Mouse (Mus musculus) hindbrain, embryonic 13.5 days (tissue): Measurements from ENCODE around the gene Mbnl2. TPM values are rescaled to one million over a fixed set of nuclear protein-coding genes. Genes with fewer than 3 reads are reported as not detected.

Source experiments
- ATAC-seq: fragments of 200-750 bp; cut with Nextera tagmentation; 2 replicates; pipeline ENCODE4 v1.8.0; 2017; ENCODE audit warnings: moderate TSS enrichment; ENCODE audit not compliant: low FRiP score
- H3K27ac ChIP-seq: fragments of 300-500 bp; sonication (generic); 2 replicates; pipeline ENCODE4 v1.5.1; 2015; ENCODE audit warnings: inconsistent platforms, mild to moderate bottlenecking, moderate library complexity
- H3K27me3 ChIP-seq: fragments of 300-500 bp; sonication (generic); 2 replicates; pipeline ENCODE4 v1.6.1; 2015; ENCODE audit warnings: mild to moderate bottlenecking, inconsistent platforms
- H3K36me3 ChIP-seq: fragments of 300-500 bp; sonication (generic); 2 replicates; pipeline ENCODE4 v1.6.1; 2015; ENCODE audit warnings: mild to moderate bottlenecking, inconsistent platforms
- H3K4me1 ChIP-seq: fragments of 300-500 bp; sonication (generic); replicated peaks from 2 replicates; pipeline ENCODE4 v1.6.1; 2015; ENCODE audit warnings: inconsistent platforms
- H3K4me2 ChIP-seq: fragments of 300-500 bp; sonication (generic); 2 replicates; pipeline ENCODE4 v1.6.1; 2015; ENCODE audit warnings: inconsistent platforms, mild to moderate bottlenecking, moderate library complexity
- H3K4me3 ChIP-seq: fragments of 300-500 bp; sonication (generic); 2 replicates; pipeline ENCODE4 v1.5.1; 2015; ENCODE audit warnings: mild to moderate bottlenecking, inconsistent platforms
- H3K9ac ChIP-seq: fragments of 300-500 bp; sonication (generic); 2 replicates; pipeline ENCODE4 v1.6.1; 2015; ENCODE audit warnings: mild to moderate bottlenecking, inconsistent platforms
- H3K9me3 ChIP-seq: fragments of 300-500 bp; sonication (generic); 2 replicates; pipeline ENCODE4 v1.6.1; 2016; ENCODE audit warnings: inconsistent platforms
- WGBS: fragments of 180-500 bp; shearing (Covaris S2); methylation state at CpG from one replicate; pipeline ENCODE4 v1.1.7; 2015; 5-methylcytosine and 5-hydroxymethylcytosine counted together
- polyA plus RNA-seq: library from polyadenylated mRNA; unstranded; fragments of >200 nt; fragmentation: Nextera tagmentation; extraction: Ambion mirVana; gene quantifications from 2 replicates; pipeline ENCODE4 v1.2.1, GENCODE M21; 2015

The Mbnl2 gene
- polyA plus RNA-seq, 1 experiment from 2014 or later = 24.7 TPM

GRCm38 (mm10) chr14:120441836-120442235, 166.4 kb downstream of the Mbnl2 start:
- H3K4me1 ChIP-seq = no peaks in the 10 kb centered on the region
- H3K27ac ChIP-seq = no peak overlapping the region
- no peak overlapping the region for H3K9ac ChIP-seq
- no peak for ATAC-seq
- no peaks in the 10 kb centered on the region for H3K9me3 ChIP-seq
- WGBS = 89% methylated on average over 13 of the region's 13 CpGs
- no peaks in the 10 kb centered on the region for H3K36me3 ChIP-seq
- H3K4me3 ChIP-seq = no peak overlapping the region
- H3K4me2 ChIP-seq = no peak overlapping the region
- no peaks in the 10 kb centered on the region for H3K27me3 ChIP-seq

- WGBS = 76% methylated on average over 7 of the region's 7 CpGs
- Histone ChIP-seq H3K4me3 (no peak overlapping the region), H3K27ac (no peak overlapping the region), H3K4me1 (no peaks in the 10 kb centered on the region), H3K27me3 (no peaks in the 10 kb centered on the region), H3K9me3 (0 out of 2 replicates have a peak, but pooled peaks cover 9% of the 10 kb centered on the region), H3K9ac (no peak overlapping the region), H3K4me2 (no peak overlapping the region), H3K36me3 (no peaks in the 10 kb centered on the region)
- ATAC-seq = no peak
These were observed 178.8 kb downstream of the Mbnl2 start for GRCm38 (mm10) chr14:120454221-120454620.

- no peak overlapping the region for H3K9ac ChIP-seq
- no peak overlapping the region for H3K4me2 ChIP-seq
- H3K9me3 ChIP-seq = no peaks in the 10 kb centered on the region
- H3K4me3 ChIP-seq = no peak overlapping the region
- H3K27ac ChIP-seq = no peak overlapping the region
- no peaks in the 10 kb centered on the region for H3K4me1 ChIP-seq
- no peaks in the 10 kb centered on the region for H3K36me3 ChIP-seq
- WGBS = 97% methylated on average over 3 of the region's 3 CpGs
- ATAC-seq = no peak
- no peaks in the 10 kb centered on the region for H3K27me3 ChIP-seq
These were observed 188.7 kb downstream of the Mbnl2 start for GRCm38 (mm10) chr14:120463938-120464727.

- Histone ChIP-seq H3K9me3 (no peaks in the 10 kb centered on the region), H3K27me3 (no peaks in the 10 kb centered on the region), H3K9ac (no peak overlapping the region), H3K36me3 (no peaks in the 10 kb centered on the region), H3K4me3 (no peak overlapping the region), H3K4me1 (no peaks in the 10 kb centered on the region), H3K4me2 (no peak overlapping the region), H3K27ac (no peak overlapping the region)
- 79% methylated on average over 4 of the region's 4 CpGs for WGBS
- no peak for ATAC-seq
These were observed 191.3 kb downstream of the Mbnl2 start for GRCm38 (mm10) chr14:120466816-120467215.

- Histone ChIP-seq H3K4me3 (no peak overlapping the region), H3K9me3 (no peaks in the 10 kb centered on the region), H3K4me2 (no peak overlapping the region), H3K27ac (no peak overlapping the region), H3K27me3 (no peaks in the 10 kb centered on the region), H3K9ac (no peak overlapping the region), H3K36me3 (no peaks in the 10 kb centered on the region), H3K4me1 (no peaks in the 10 kb centered on the region)
- WGBS = 88% methylated on average over 14 of the region's 14 CpGs
- ATAC-seq = no peak
These were observed 193.8 kb downstream of the Mbnl2 start for GRCm38 (mm10) chr14:120469126-120469790.

GRCm38 (mm10) chr14:120476186-120476697, 200.8 kb downstream of the Mbnl2 start:
- peak overlapping the region; percentile 62 for H3K4me2 ChIP-seq
- H3K4me1 ChIP-seq = peaks cover 27% of the 10 kb centered on the region
- H3K4me3 ChIP-seq = peak overlapping the region; percentile 84
- no peaks in the 10 kb centered on the region for H3K36me3 ChIP-seq
- WGBS = 73% methylated on average over 7 of the region's 7 CpGs
- ATAC-seq = no peak
- no peaks in the 10 kb centered on the region for H3K27me3 ChIP-seq
- H3K9ac ChIP-seq = peak overlapping the region; percentile 77
- H3K9me3 ChIP-seq = no peaks in the 10 kb centered on the region
- H3K27ac ChIP-seq = peak overlapping the region; percentile 40; the same call in 1 of the 2 replicates

- peak overlapping the region; percentile 70 for H3K4me2 ChIP-seq
- H3K9ac ChIP-seq = peak overlapping the region; percentile 89
- peak overlapping the region; percentile 84 for H3K4me3 ChIP-seq
- 0 out of 2 replicates have a peak, but pooled peaks cover 3% of the 10 kb centered on the region for H3K36me3 ChIP-seq
- peak; percentile 97 for ATAC-seq
- H3K4me1 ChIP-seq = peaks cover 31% of the 10 kb centered on the region
- H3K27me3 ChIP-seq = no peaks in the 10 kb centered on the region
- H3K9me3 ChIP-seq = no peaks in the 10 kb centered on the region
- peak overlapping the region; percentile 99 for H3K27ac ChIP-seq
- 0% methylated on average over 46 of the region's 46 CpGs for WGBS
These were observed 202.0 kb downstream of the Mbnl2 start for GRCm38 (mm10) chr14:120477288-120477981.

GRCm38 (mm10) chr14:120477982-120478568, 202.6 kb downstream of the Mbnl2 start, which contains the start of gene Rap2a:
TSS of gene Rap2a (plus strand) at chr14:120478444.
- ATAC-seq = peak; percentile 90
- Histone ChIP-seq H3K4me3 (peak within 1 kb of the TSS; percentile 84), H3K4me2 (peak within 1 kb of the TSS; percentile 70), H3K9ac (peak within 1 kb of the TSS; percentile 89), H3K9me3 (no peaks in the 10 kb centered on the region), H3K27ac (peak within 1 kb of the TSS; percentile 99), H3K27me3 (no peaks in the 10 kb centered on the region), H3K4me1 (peaks cover 31% of the 10 kb centered on the region), H3K36me3 (0 out of 2 replicates have a peak, but pooled peaks cover 3% of the 10 kb centered on the region)
- WGBS = under 1% methylated on average over 50 of the region's 78 CpGs

GRCm38 (mm10) chr14:120478641-120479341, 203.3 kb downstream of the Mbnl2 start:
- no peak; the same call in 1 of the 2 replicates for ATAC-seq
- Histone ChIP-seq H3K9ac (peak overlapping the region; percentile 89), H3K27ac (peak overlapping the region; percentile 99), H3K9me3 (no peaks in the 10 kb centered on the region), H3K4me1 (peaks cover 31% of the 10 kb centered on the region), H3K27me3 (no peaks in the 10 kb centered on the region), H3K4me2 (peak overlapping the region; percentile 70), H3K4me3 (peak overlapping the region; percentile 84), H3K36me3 (0 out of 2 replicates have a peak, but pooled peaks cover 3% of the 10 kb centered on the region)
- under 1% methylated on average over 62 of the region's 62 CpGs for WGBS

GRCm38 (mm10) chr14:120480341-120480900, 205.0 kb downstream of the Mbnl2 start:
- Histone ChIP-seq H3K9ac (no peak overlapping the region), H3K36me3 (peaks cover 7% of the 10 kb centered on the region), H3K4me2 (peak overlapping the region; percentile 70), H3K27me3 (no peaks in the 10 kb centered on the region), H3K27ac (no peak overlapping the region), H3K9me3 (no peaks in the 10 kb centered on the region), H3K4me1 (peaks cover 36% of the 10 kb centered on the region), H3K4me3 (peak overlapping the region; percentile 84; the same call in 1 of the 2 replicates)
- ATAC-seq = no peak
- WGBS = 86% methylated on average over 8 of the region's 8 CpGs

- ATAC-seq = no peak
- peaks cover 7% of the 10 kb centered on the region for H3K36me3 ChIP-seq
- peak overlapping the region; percentile 34; the same call in 1 of the 2 replicates for H3K4me2 ChIP-seq
- H3K4me1 ChIP-seq = peaks cover 36% of the 10 kb centered on the region
- no peaks in the 10 kb centered on the region for H3K27me3 ChIP-seq
- H3K27ac ChIP-seq = no peak overlapping the region
- 94% methylated on average over 4 of the region's 4 CpGs for WGBS
- H3K9ac ChIP-seq = no peak overlapping the region
- no peak overlapping the region for H3K4me3 ChIP-seq
- no peaks in the 10 kb centered on the region for H3K9me3 ChIP-seq
These were observed 205.5 kb downstream of the Mbnl2 start for GRCm38 (mm10) chr14:120480927-120481326.
